ENCODE assay signal across 10 mouse cellular contexts in the genomic region with DNA sequence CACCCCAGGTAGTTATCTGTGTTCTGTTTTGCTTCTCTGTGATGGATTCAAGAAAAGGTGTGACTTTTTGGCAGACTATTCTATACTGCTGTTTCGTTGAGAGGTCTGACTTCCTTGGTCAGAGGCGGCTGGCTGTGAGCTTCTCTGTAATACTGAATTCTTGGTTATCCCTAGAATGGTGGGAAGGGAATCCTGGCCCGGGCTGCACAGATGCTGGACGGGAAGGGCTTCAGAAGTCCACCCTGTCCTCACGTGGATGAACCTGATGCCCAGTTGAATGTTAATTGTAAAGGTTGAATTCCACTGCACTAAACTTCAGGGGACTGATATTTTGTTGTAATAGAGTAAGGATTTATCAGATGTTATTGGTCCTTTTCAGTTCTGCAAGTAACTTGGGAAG. TPM values are rescaled to one million over a fixed set of nuclear protein-coding genes. Genes with fewer than 3 reads are reported as not detected.
DNase-seq lines count a peak whose midpoint lies in the region; ATAC-seq and TF ChIP-seq lines count a peak whose summit lies in the region.
"Had no signal": no experiment of that assay in that cellular context is flagged by ENCODE, and none has a peak within 500 bp of the region (broad histone marks: within the 10 kb centered on the region; RNA-seq: fewer than 3 reads in every experiment).

No protein-coding gene starts in this region.

- H3K27ac ChIP-seq in forebrain, embryonic 10.5 days = peak overlapping the region; percentile 84
- no peak overlapping the region for H3K27ac ChIP-seq in forebrain, embryonic 15.5 days (replicated peaks)
- H3K27ac ChIP-seq in neural tube, embryonic 15.5 days (replicated peaks) = no peak overlapping the region
- peak overlapping the region; percentile 49 for H3K27ac ChIP-seq in stomach, postnatal 0 days (replicated peaks)
- H3K27ac ChIP-seq: limb, embryonic 15.5 days had no signal

- H3K4me1 ChIP-seq in forebrain, embryonic 10.5 days = peaks cover 49% of the 10 kb centered on the region
- peaks cover 24% of the 10 kb centered on the region for H3K4me1 ChIP-seq in forebrain, embryonic 15.5 days
- peaks cover 37% of the 10 kb centered on the region for H3K4me1 ChIP-seq in neural tube, embryonic 15.5 days
- H3K4me1 ChIP-seq in stomach, postnatal 0 days (replicated peaks; ENCODE audit: control insufficient read depth, insufficient read depth) = peaks cover 3% of the 10 kb centered on the region; the same call in 1 of the 2 replicates
- H3K4me1 ChIP-seq in lung, adult 2 months (ENCODE audit: control insufficient read depth, insufficient read depth, low read length) = peaks cover 21% of the 10 kb centered on the region

- 8% methylated on average over 5 of the region's 5 CpGs for WGBS in forebrain, embryonic 10.5 days
- 8% methylated on average over 5 of the region's 5 CpGs for WGBS in forebrain, embryonic 15.5 days
- WGBS in neural tube, embryonic 15.5 days = 7% methylated on average over 5 of the region's 5 CpGs
- WGBS in stomach, postnatal 0 days = 15% methylated on average over 5 of the region's 5 CpGs
- WGBS in lung, adult 2 months = 36% methylated on average over 5 of the region's 5 CpGs

- H3K4me2 ChIP-seq in forebrain, embryonic 15.5 days (replicated peaks) = no peak overlapping the region
- no peak overlapping the region for H3K4me2 ChIP-seq in neural tube, embryonic 15.5 days
- H3K4me2 ChIP-seq in stomach, postnatal 0 days (replicated peaks; ENCODE audit: low read depth) = no peak overlapping the region
- H3K4me2 ChIP-seq: limb, embryonic 15.5 days had no signal

- no peak for TF ChIP-seq POLR2A in lung, adult 2 months (IDR thresholded peaks at IDR 0.05; ENCODE audit: borderline replicate concordance, extremely low read depth, low read depth, low read length)

- DNase-seq in forebrain, embryonic 10.5 days (ENCODE audit: extremely low spot score, low spot score) = peak; percentile 55
- peak; percentile 45 for DNase-seq in neural tube, embryonic 10.5 days (ENCODE audit: extremely low spot score, low spot score)
- DNase-seq in kidney, postnatal 36 days = peak; percentile 78 to 81
- DNase-seq in stomach, postnatal 0 days (ENCODE audit: low spot score) = no peak
- no peak for DNase-seq in cerebellum, adult 9-10 months
- DNase-seq in lung, adult 2 months = no peak
- DNase-seq: cerebellum, postnatal 14 days had no signal

- H3K9me3 ChIP-seq in forebrain, embryonic 10.5 days = no peaks in the 10 kb centered on the region
- no peaks in the 10 kb centered on the region for H3K9me3 ChIP-seq in forebrain, embryonic 15.5 days
- no peaks in the 10 kb centered on the region for H3K9me3 ChIP-seq in neural tube, embryonic 15.5 days (replicated peaks)
- H3K9me3 ChIP-seq in stomach, postnatal 0 days (ENCODE audit: control insufficient read depth, low read length) = no peaks in the 10 kb centered on the region
- H3K9me3 ChIP-seq: limb, embryonic 15.5 days had no signal

- H3K9ac ChIP-seq in forebrain, embryonic 15.5 days (replicated peaks) = no peak overlapping the region
- no peak overlapping the region for H3K9ac ChIP-seq in neural tube, embryonic 15.5 days (replicated peaks)
- H3K9ac ChIP-seq in stomach, postnatal 0 days (ENCODE audit: low read length) = no peak overlapping the region
- H3K9ac ChIP-seq: limb, embryonic 15.5 days had no signal

- TF ChIP-seq CTCF in stomach, postnatal 0 days (IDR thresholded peaks at IDR 0.05; ENCODE audit: low read depth) = no peak
- no peak for TF ChIP-seq CTCF in lung, adult 2 months (IDR thresholded peaks at IDR 0.05; ENCODE audit: insufficient read depth, low read length)

- ATAC-seq in forebrain, embryonic 15.5 days (replicated peaks) = no peak
- no peak for ATAC-seq in neural tube, embryonic 15.5 days (ENCODE audit: low FRiP score)
- no peak for ATAC-seq in stomach, postnatal 0 days (ENCODE audit: low FRiP score, low TSS enrichment)

- H3K27me3 ChIP-seq in forebrain, embryonic 10.5 days (ENCODE audit: poor library complexity, severe bottlenecking) = no peaks in the 10 kb centered on the region
- H3K27me3 ChIP-seq in forebrain, embryonic 15.5 days = no peaks in the 10 kb centered on the region
- H3K27me3 ChIP-seq in neural tube, embryonic 15.5 days (replicated peaks) = no peaks in the 10 kb centered on the region
- no peaks in the 10 kb centered on the region for H3K27me3 ChIP-seq in stomach, postnatal 0 days (ENCODE audit: control insufficient read depth, insufficient read depth, low read length)
- H3K27me3 ChIP-seq: limb, embryonic 15.5 days had no signal

- peak overlapping the region; percentile 32 for H3K4me3 ChIP-seq in forebrain, embryonic 10.5 days
- no peak overlapping the region for H3K4me3 ChIP-seq in forebrain, embryonic 15.5 days
- H3K4me3 ChIP-seq in neural tube, embryonic 15.5 days (replicated peaks) = no peak overlapping the region
- H3K4me3 ChIP-seq in stomach, postnatal 0 days (ENCODE audit: low read depth, low read length) = no peak overlapping the region
- H3K4me3 ChIP-seq in lung, adult 2 months (replicated peaks; ENCODE audit: extremely low read depth, low read depth, low read length) = no peak overlapping the region
- H3K4me3 ChIP-seq: limb, embryonic 15.5 days had no signal

- no peaks in the 10 kb centered on the region for H3K36me3 ChIP-seq in forebrain, embryonic 10.5 days (replicated peaks)
- no peaks in the 10 kb centered on the region for H3K36me3 ChIP-seq in forebrain, embryonic 15.5 days
- no peaks in the 10 kb centered on the region for H3K36me3 ChIP-seq in neural tube, embryonic 15.5 days
- H3K36me3 ChIP-seq in stomach, postnatal 0 days (ENCODE audit: control insufficient read depth, insufficient read depth, low read length) = no peaks in the 10 kb centered on the region
- H3K36me3 ChIP-seq: limb, embryonic 15.5 days had no signal

- TF ChIP-seq EP300 in stomach, postnatal 0 days (optimal IDR thresholded peaks at IDR 0.05) = no peak

RNA-seq across cellular contexts. Expression of a gene that starts 7.4 kb away (rescaled TPM):
- 14.3 and 15.7 TPM in 2 replicates for polyA plus RNA-seq in forebrain, embryonic 10.5 days (2016; fragmentation: Nextera tagmentation; extraction: Ambion mirVana)
- polyA plus RNA-seq in forebrain, embryonic 15.5 days (2015; fragmentation: Nextera tagmentation; extraction: Ambion mirVana) = 9.7 and 10.3 TPM in 2 replicates
- polyA plus RNA-seq in neural tube, embryonic 15.5 days (2015; fragmentation: Nextera tagmentation; extraction: Ambion mirVana) = 13.3 and 14.6 TPM in 2 replicates
- 7.5 and 8.3 TPM in 2 replicates for polyA plus RNA-seq in stomach, postnatal 0 days (2015; fragmentation: Nextera tagmentation; extraction: Ambion mirVana)
- 35.3 and 40.3 TPM in 2 replicates for polyA plus RNA-seq in lung, adult 2 months (2012; rRNA removed)

Comparison
In these comparisons a context has a peak if more than half of its experiments do, and no peak if none do; other contexts are left out.
1. H3K27ac ChIP-seq: peak in forebrain, embryonic 10.5 days (single experiment) and stomach, postnatal 0 days (single experiment); none in forebrain, embryonic 15.5 days (single experiment) and neural tube, embryonic 15.5 days (single experiment).
2. DNase-seq: peak in forebrain, embryonic 10.5 days (single experiment), neural tube, embryonic 10.5 days (single experiment) and kidney, postnatal 36 days (2 of 2); none in stomach, postnatal 0 days (single experiment), cerebellum, adult 9-10 months (single experiment) and lung, adult 2 months (single experiment).